Mouse (Mus musculus) small intestine, adult 2 months (tissue): ENCODE measurements around the gene Ppil6.

Experiments
- CTCF ChIP-seq: fragments of 200-500 bp; IDR thresholded peaks from 2 replicates; pipeline ENCODE4 v1.5.1; 2012; ENCODE audit warnings: low read depth, mild to moderate bottlenecking, control low read depth, inconsistent platforms, low read length, moderate library complexity, mixed read lengths; ENCODE audit not compliant: insufficient replicate concordance, insufficient read length; ENCODE audit errors: extremely low read depth
- POLR2A ChIP-seq: fragments of 200-500 bp; IDR thresholded peaks from 2 replicates; pipeline ENCODE4 v1.6.1; 2012; ENCODE audit warnings: low read depth, mild to moderate bottlenecking, control low read depth, inconsistent platforms, low read length, moderate library complexity

GRCm38 (mm10) chr10:41518981-41519618 lies 28.9 kb downstream of the Ppil6 start, which contains the start of gene Cd164:
- peak; percentile 99 for TF ChIP-seq POLR2A
- no peak for TF ChIP-seq CTCF
